ENCODE assay signal across 13 mouse cellular contexts in the genomic region with DNA sequence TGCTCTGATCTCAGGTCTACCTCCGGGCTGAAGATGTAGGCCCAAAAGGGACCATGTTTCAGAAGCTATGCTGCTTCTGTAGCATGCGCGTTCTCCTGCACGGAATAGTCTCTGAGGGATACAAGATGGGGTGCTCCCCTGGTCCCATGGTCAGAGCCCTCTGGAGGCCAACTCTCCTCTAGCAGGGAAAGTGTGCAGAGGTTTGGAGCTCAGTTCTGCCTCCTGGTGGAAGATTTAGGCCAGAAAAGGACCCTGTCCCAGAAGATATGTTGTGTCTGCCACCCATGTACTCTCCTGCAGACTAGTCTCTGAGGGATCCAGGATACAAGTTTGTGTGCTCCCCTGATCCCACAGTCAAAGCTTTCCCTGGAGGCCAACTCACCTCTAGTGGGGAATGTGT.
DNase-seq lines count a peak whose midpoint lies in the region; ATAC-seq and TF ChIP-seq lines count a peak whose summit lies in the region.
"Had no signal": no experiment of that assay in that cellular context is flagged by ENCODE, and none has a peak within 500 bp of the region (broad histone marks: within the 10 kb centered on the region; RNA-seq: fewer than 3 reads in every experiment).

No protein-coding gene starts in this region.

- H3K9ac ChIP-seq in hindbrain, embryonic 11.5 days (ENCODE audit: low read depth, low read length), result no peak overlapping the region
- no peak overlapping the region for H3K9ac ChIP-seq in hindbrain, embryonic 12.5 days
- H3K9ac ChIP-seq: embryonic facial prominence, embryonic 15.5 days had no signal

- no peak for ATAC-seq in hindbrain, embryonic 11.5 days (ENCODE audit: low FRiP score)
- ATAC-seq in hindbrain, embryonic 12.5 days (ENCODE audit: low FRiP score), result no peak
- ATAC-seq: forebrain, embryonic 16.5 days had no signal

- DNase-seq in hindbrain, embryonic 11.5 days (ENCODE audit: low spot score), result peak; percentile 3
- DNase-seq in testis, postnatal 10 days (ENCODE audit: low spot score), result no peak
- peak; percentile 8 for DNase-seq in forelimb bud, embryonic 11.5 days (ENCODE audit: low read depth, low spot score)
- DNase-seq in ovary, postnatal 10 days (ENCODE audit: low spot score), result no peak
- DNase-seq in T-cell, adult 2 months (ENCODE audit: low spot score), result no peak
- DNase-seq: cerebellum, adult 9-10 months; thymus, postnatal 4 days had no signal

- H3K27ac ChIP-seq in hindbrain, embryonic 11.5 days (ENCODE audit: low read depth, low read length), result no peak overlapping the region
- H3K27ac ChIP-seq in hindbrain, embryonic 12.5 days, result no peak overlapping the region
- peak overlapping the region; percentile 25; the same call in 1 of the 2 replicates for H3K27ac ChIP-seq in testis, adult 2 months (ENCODE audit: control insufficient read depth, insufficient read depth, low read depth, low read length)
- H3K27ac ChIP-seq: embryonic facial prominence, embryonic 15.5 days; limb, embryonic 10.5 days; macrophage had no signal

- no peak for TF ChIP-seq POLR2A in testis, adult 2 months (IDR thresholded peaks at IDR 0.05; ENCODE audit: control insufficient read depth, low read depth, low read length)

- H3K4me1 ChIP-seq in hindbrain, embryonic 11.5 days (replicated peaks; ENCODE audit: control insufficient read depth, insufficient read depth, low read length), result no peaks in the 10 kb centered on the region
- no peaks in the 10 kb centered on the region for H3K4me1 ChIP-seq in hindbrain, embryonic 12.5 days
- no peaks in the 10 kb centered on the region for H3K4me1 ChIP-seq in testis, adult 2 months (ENCODE audit: control insufficient read depth, insufficient read depth, low read length)
- H3K4me1 ChIP-seq: embryonic facial prominence, embryonic 15.5 days; limb, embryonic 10.5 days had no signal

- H3K4me3 ChIP-seq in hindbrain, embryonic 11.5 days (ENCODE audit: low read depth, low read length), result no peak overlapping the region
- H3K4me3 ChIP-seq in hindbrain, embryonic 12.5 days, result no peak overlapping the region
- peak overlapping the region; percentile 93 for H3K4me3 ChIP-seq in testis, adult 2 months (ENCODE audit: control insufficient read depth, low read depth, low read length)
- H3K4me3 ChIP-seq: embryonic facial prominence, embryonic 15.5 days; limb, embryonic 10.5 days had no signal

- 90% methylated on average over 4 of the region's 4 CpGs for WGBS in hindbrain, embryonic 11.5 days
- 91% methylated on average over 4 of the region's 4 CpGs for WGBS in hindbrain, embryonic 12.5 days

- no peak for TF ChIP-seq CTCF in testis, adult 2 months (IDR thresholded peaks at IDR 0.05; ENCODE audit: control insufficient read depth, insufficient read depth, insufficient replicate concordance, low read depth, low read length)

- no peaks in the 10 kb centered on the region for H3K36me3 ChIP-seq in hindbrain, embryonic 11.5 days (ENCODE audit: control insufficient read depth, insufficient read depth, low read length)
- no peaks in the 10 kb centered on the region for H3K36me3 ChIP-seq in hindbrain, embryonic 12.5 days
- H3K36me3 ChIP-seq in testis, adult 2 months (ENCODE audit: control insufficient read depth, insufficient read depth, low read length), result no peaks in the 10 kb centered on the region
- H3K36me3 ChIP-seq: embryonic facial prominence, embryonic 15.5 days; limb, embryonic 10.5 days had no signal

- H3K4me2 ChIP-seq in hindbrain, embryonic 11.5 days (replicated peaks; ENCODE audit: low read depth, low read length), result no peak overlapping the region
- H3K4me2 ChIP-seq in hindbrain, embryonic 12.5 days (replicated peaks), result no peak overlapping the region
- H3K4me2 ChIP-seq: embryonic facial prominence, embryonic 15.5 days had no signal

- H3K9me3 ChIP-seq in hindbrain, embryonic 11.5 days (ENCODE audit: control insufficient read depth, low read length), result no peaks in the 10 kb centered on the region
- no peaks in the 10 kb centered on the region for H3K9me3 ChIP-seq in hindbrain, embryonic 12.5 days (replicated peaks)
- H3K9me3 ChIP-seq: embryonic facial prominence, embryonic 15.5 days; limb, embryonic 10.5 days had no signal

- H3K27me3 ChIP-seq in hindbrain, embryonic 11.5 days (ENCODE audit: control insufficient read depth, insufficient read depth, low read length), result no peaks in the 10 kb centered on the region
- no peaks in the 10 kb centered on the region for H3K27me3 ChIP-seq in hindbrain, embryonic 12.5 days
- H3K27me3 ChIP-seq in testis, adult 2 months (ENCODE audit: control insufficient read depth, insufficient read depth, low read length), result no peaks in the 10 kb centered on the region
- H3K27me3 ChIP-seq: embryonic facial prominence, embryonic 15.5 days had no signal

Comparison
In these comparisons a context has a peak if more than half of its experiments do, and no peak if none do; other contexts are left out.
1. DNase-seq: peak in hindbrain, embryonic 11.5 days (single experiment) and forelimb bud, embryonic 11.5 days (single experiment); none in testis, postnatal 10 days (single experiment), ovary, postnatal 10 days (single experiment) and T-cell, adult 2 months (single experiment).